Mouse (Mus musculus) liver, adult 2 months (tissue): ENCODE measurements at regions not wholly inside any gene's neighbourhood (a gene's known extent, or its start where the extent isn't known, plus 50 kb on each side); places are given as distances from the start of the nearest gene placed in this dataset.

Source experiments
- CTCF ChIP-seq: fragments of 200-500 bp; IDR thresholded peaks from 2 replicates; pipeline ENCODE4 v1.5.1; 2011; ENCODE audit warnings: low read depth, low read length, control low read depth
- POLR2A ChIP-seq: fragments of 200-500 bp; IDR thresholded peaks from 2 replicates; pipeline ENCODE4 v1.6.1; 2011; ENCODE audit warnings: low read length, control low read depth; ENCODE audit not compliant: insufficient read depth; ENCODE audit errors: extremely low read depth

DNA sequence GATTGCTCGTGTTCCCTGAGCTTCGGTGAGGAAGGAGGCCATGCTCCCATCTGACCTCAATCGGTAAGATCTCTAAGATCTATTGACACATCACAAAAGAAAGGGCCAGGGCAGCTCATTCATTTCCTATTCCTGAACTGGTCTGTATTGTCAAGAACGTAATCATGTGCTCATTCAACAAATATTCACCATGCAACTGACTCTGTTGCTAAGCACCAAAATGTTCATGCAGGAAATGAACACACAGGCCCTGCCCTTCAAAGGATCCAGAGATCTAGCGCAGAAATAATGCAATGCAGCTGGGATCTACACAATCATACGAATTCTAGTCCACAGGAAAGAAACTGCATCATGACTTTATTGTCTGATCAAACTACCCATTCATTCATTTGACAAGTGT lies 413.3 kb downstream of the Lrig3 start:
- no peak for TF ChIP-seq POLR2A
- no peak for TF ChIP-seq CTCF
